Mouse (Mus musculus): Measurements from ENCODE around the gene Gdf2.

Gdf2 gene

DNA sequence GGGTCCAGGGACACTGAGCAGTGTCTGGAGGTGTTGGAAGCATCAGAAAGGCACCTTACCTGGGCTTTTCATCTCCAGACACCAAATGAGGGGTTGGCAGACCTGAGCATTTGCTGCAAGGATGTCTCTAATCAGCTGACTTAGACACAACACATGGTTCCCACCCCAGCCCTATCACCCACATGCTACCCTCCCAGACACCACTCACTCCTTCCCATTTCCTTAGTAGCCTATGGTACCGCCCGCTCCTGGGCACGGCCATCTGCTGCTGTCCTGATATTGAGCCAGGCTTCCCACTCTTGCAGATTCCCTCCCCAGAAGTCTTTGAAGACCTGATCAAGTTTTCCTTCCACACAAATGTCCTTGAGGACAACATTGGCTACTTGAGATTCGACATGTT is 17.3 kb downstream of the Gdf2 start:
- no peak for DNase-seq (ENCODE audit: low spot score)

DNA sequence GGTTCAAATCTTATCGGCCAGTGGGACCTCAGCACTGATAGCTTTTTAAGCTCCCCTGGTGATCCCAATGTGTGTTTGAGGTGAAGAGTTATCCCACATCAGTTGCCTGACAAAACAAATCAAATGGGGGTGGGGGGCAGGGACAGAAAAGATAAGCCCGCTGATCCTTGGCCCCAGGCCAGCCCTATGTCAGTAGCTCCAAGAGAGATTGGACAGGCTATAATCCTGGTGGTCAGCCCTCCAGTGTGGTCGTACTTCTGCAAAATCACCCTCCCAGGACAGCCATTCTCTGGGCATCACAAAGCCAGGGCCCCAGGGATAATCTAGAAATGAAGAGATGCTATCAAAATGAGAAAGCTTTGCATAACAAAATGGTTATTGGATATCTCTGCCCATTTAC is 18.0 kb downstream of the Gdf2 start:
- DNase-seq (ENCODE audit: low spot score) = no peak

DNA sequence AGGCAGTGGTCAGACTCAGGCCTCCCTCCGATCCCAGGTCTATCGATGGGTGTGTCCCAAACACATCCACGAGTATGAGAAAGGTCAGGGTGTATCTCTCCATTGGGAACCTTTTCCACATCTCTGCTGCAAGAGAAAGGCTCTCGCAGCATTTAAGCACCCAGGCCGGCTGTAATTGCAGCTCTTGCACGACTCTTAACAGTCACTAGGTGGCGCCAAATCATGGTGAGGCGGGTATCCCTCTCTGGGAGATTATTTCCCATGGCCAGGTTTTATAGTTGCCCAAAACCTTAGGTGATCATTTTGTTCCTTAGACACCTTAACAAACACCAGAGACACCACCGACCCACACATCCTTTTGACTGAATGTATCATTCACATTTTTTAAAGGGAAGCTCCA is 18.5 kb downstream of the Gdf2 start:
- DNase-seq (ENCODE audit: low spot score) = no peak

DNA sequence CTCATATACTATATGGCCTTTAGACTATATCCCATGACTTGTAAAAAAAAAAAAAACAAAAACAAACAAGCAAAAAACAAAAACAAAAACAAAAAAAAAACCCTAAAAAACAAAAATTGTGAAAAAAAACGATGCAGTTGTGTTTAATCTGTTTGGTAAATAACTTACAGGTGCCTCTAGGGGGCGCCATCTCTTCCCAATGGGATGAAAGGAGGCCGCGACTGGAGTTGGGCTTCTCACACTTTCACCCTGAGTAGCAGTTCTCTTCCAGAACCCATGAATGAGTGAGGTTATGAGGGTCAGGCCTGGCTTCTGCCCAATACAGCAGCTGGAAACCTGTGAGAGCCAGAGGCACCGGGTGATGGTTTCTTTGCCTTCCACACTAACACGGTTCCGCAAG is 24.8 kb downstream of the Gdf2 start:
- no peak for DNase-seq (ENCODE audit: low spot score)

DNA sequence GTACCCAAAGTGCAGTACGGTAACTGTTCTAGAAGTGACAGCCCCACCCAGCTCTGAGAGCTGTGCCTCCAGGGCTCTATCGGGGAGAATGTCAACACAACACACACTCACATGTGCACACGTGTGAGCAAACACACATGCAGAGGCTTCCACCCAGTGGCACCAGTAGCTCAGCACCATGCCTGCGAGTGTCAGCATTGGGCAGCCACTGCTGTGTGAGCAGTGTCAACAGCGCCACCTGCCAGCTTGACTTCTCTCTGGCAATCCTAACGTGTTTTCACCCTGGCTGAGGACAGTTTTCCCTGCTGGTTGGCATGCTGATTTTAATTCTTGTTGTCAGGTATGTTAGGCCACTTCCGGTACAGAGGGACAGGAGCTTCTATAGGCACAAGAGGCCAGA is 31.8 kb downstream of the Gdf2 start:
- DNase-seq (ENCODE audit: low spot score) = no peak

DNA sequence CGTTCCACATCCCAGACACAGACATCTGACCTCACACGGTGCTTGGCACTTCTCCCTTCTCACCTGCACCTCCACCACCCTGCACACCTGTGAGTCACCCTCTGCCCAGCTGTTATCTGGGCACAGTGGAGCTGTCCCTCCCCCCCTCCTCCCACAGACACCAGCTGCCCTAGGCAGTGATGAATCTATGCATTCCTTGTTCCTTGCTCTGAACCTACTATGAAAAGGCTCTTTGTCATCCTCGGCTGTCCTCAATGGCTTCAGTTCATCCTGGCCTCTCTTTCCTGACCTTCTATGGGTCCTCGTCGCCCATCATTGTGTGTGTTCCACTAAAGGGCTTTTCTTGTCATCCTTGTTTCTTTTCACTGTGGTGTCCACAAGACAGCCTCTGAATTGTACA is 33.9 kb downstream of the Gdf2 start:
- DNase-seq (ENCODE audit: low spot score) = no peak

DNA sequence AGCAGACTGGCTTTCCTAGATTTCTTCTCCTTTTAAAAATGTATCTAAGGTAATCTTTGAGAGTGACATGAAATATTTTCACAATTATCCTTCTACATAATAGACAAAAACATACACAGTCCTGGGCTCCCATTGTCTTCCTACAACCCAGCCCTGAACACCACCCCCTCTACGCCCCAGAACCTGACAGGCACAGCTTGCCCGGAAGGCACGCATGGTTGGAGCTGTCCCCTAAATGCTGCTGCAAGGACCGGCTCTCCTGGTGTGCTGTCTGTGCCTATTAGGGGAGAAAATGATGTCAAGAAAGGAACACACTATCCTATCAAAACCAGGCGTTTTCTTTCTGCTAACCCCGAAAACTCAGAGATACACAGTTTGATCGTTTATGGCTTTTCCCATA is 36.9 kb downstream of the Gdf2 start:
- DNase-seq (ENCODE audit: low spot score) = no peak

DNA sequence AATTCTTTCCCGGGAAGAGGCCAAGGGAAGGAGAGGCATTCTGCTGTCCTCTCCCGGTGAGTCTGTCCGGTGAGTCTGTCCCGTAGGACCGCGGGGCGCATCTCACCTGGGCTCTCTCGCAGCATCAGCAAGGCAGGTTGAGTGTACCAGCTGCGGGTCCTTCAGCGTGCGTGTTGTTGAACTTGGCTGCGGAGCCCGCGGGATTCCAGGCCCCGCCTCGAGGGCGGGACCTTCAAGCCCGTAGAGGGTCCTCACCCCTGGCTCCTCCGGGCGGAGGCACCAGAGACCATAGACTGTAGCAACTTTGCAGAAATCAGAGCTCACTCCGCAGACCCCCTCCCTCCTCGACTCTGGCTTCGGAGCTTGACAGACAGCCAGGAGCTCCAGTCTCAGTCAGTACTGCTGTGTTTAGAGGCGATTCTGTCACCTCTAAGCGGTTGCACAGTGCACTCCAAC is 37.8 kb downstream of the Gdf2 start, which contains the start of gene Zfp488:
Gene Zfp488, minus strand, starts transcription at position 161 of the 456 bp plus-strand sequence.
- DNase-seq (ENCODE audit: low spot score) = no peak

DNA sequence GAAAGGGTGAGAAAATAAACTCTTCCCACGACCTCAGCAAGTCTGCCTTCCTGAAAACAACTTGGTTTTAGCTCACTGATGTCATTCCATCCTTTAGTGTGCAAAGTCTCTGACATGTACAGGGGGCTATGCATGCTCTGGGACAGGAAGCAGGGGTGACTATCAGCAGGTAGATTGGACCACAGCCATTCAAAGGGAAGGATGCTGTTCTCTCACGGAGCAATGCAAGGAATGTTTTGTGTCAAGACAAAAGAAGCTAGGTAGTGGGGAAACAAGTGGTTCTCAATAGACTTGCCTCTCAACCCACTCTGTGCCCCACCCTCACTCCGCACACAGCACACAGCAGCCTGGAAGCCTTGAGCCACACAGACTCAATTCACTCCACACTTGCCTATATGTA is 48.4 kb downstream of the Gdf2 start:
- DNase-seq (ENCODE audit: low spot score) = no peak

DNA sequence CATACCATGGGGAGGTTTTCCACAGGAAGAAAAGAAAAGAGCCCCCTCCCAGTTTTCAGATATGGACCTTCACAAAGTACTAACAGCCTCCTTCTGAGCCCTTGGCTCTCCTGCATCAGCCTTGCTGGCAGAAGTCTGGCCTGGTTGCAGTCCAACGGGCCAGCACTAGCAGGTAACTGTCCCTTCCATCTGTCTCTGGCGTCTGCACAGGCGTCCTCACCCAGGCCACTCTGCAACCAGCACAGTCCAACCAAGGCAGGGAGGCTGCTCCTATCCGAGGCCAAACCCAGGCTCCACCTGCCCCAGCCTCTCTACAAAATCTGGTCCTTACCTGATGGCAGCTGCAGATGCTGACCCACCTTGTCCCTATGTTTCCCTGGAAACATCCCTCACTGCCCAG is 51.1 kb downstream of the Gdf2 start:
- DNase-seq (ENCODE audit: low spot score) = no peak

DNA sequence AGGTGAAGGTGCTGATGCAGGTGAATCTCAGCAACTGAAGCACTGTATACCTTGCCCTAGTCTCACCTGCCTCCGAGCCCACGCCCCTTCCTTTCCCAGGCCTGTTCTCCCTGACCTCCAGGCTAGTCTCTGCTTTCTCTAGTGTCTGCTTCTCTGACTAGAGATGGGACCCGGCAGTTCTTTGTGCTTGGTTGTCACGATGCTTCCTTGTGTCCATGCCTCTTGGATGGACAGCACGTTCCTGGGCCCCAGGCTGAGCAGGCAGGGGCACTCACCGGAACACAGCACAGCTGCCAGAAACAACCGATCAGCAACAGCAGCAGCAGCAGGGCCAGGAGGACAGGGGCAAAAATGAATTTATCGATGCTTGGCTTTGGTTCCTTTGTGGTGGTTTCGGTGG is 52.2 kb downstream of the Gdf2 start:
- DNase-seq (ENCODE audit: low spot score) = no peak

DNA sequence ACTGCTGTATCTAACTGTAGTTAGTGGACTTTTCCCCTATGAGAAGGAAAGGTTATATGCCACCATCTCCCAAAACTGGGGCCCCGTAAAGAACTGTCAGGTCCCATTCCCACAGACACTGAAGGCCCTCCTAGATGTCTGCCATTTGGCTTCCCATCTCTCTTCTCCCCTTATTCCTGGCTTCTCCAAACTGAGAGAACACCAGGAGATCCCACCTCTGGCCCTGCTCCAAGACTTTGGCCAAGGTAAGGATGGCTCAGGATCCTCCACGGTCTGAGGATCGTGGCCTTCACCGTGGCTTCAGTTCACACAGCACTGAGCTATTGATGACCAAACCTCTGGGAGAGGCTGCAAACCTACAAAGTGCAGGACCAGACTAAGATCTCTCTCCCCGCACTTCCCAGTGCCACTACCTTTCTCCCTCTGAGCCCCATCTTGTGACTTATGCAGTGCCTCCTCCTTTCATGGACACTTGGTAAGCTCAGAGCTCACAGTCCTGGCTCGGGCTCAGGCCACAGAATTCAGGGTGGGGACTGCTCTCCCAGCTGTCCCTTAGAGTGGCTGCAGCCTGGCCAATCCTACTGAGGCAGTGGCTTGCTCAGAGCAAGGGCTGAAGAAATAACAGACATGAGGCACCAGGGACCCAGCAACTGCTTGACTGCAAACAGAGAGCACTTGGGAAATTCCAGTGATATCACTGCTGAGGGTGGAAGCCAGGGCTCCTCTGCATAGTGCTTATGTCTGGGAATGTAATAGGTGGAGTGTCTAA is 52.9 kb downstream of the Gdf2 start:
- DNase-seq (ENCODE audit: low spot score) = no peak

Data from spleen, adult 12 weeks (tissue).